Comparison of ENCODE assay signal across 8 mouse cellular contexts in the genomic region with DNA sequence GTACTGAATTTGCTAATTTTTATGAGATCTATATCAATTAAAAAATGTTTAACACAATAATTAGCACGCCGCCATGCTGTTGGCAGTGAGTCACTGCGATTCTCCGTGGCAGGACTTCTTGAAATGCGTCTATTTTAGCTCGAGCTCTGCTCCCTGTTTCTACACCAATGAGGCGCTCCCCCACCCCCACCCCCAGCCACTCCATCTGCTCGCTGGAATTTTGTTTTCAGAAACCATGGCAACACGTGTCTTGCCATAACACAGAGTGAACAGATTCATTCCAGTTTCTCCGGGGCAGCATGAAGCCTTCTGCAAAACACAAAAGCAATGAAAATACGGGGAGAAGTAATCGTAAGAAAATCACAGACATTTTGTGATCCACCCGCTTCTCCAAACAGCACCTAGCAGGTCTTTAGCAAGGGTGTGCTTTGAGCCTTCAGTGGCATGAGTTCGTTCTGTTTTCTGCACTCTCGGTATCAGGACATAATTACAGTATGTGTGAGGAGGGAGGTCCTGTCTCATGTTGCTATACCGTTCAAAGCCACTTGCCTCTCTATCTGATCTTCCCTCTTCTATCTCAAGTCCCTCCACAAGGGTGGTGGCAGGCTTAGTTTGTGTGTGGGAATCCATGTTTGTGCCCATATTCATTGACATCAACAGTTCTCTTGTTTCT. TPM values are rescaled to one million over a fixed set of nuclear protein-coding genes. Genes with fewer than 3 reads are reported as not detected.
A peak's percentile ranks its signal among the peaks of the same experiment; 100 is the strongest.
DNase-seq lines count a peak whose midpoint lies in the region; ATAC-seq lines count a peak whose summit lies in the region.

No protein-coding gene starts in this region.

- peak; percentile 14 for DNase-seq in adrenal gland, adult 2 months
- DNase-seq in adrenal gland, postnatal 4 days (ENCODE audit: low spot score in 2 of 2), result no peak
- DNase-seq in brain, adult 2 months (ENCODE audit: low read depth, low spot score), result peak; percentile 94
- peak; percentile 93 for DNase-seq in forebrain, embryonic 14.5 days (ENCODE audit: low spot score)
- peak; percentile 63 for DNase-seq in layer of hippocampus, adult 11-12 months (ENCODE audit: low spot score)
- peak; percentile 55 for DNase-seq in lung, postnatal 10 days
- peak; percentile 69 to 73 for DNase-seq in right cerebral cortex, postnatal 36 days (ENCODE audit: low spot score in 2 of 2)
- DNase-seq in thymus, postnatal 4 days, result no peak

- peak; percentile 95 for ATAC-seq in forebrain, embryonic 14.5 days

- H3K36me3 ChIP-seq in forebrain, embryonic 14.5 days (ENCODE audit: control insufficient read depth, insufficient read depth, low read length), result no peaks in the 10 kb centered on the region

- peak overlapping the region; percentile 13; the same call in 1 of the 2 replicates for H3K9ac ChIP-seq in forebrain, embryonic 14.5 days (ENCODE audit: low read length)

- H3K27ac ChIP-seq in forebrain, embryonic 14.5 days (ENCODE audit: low read depth, low read length), result peak overlapping the region; percentile 72

- H3K9me3 ChIP-seq in forebrain, embryonic 14.5 days (replicated peaks; ENCODE audit: control insufficient read depth, low read length), result no peaks in the 10 kb centered on the region

- H3K4me3 ChIP-seq in forebrain, embryonic 14.5 days (ENCODE audit: low read depth, low read length), result peak overlapping the region; percentile 20

- no peaks in the 10 kb centered on the region for H3K27me3 ChIP-seq in forebrain, embryonic 14.5 days (replicated peaks; ENCODE audit: control insufficient read depth, insufficient read depth, low read length)

- H3K4me1 ChIP-seq in forebrain, embryonic 14.5 days (ENCODE audit: control insufficient read depth, insufficient read depth, low read length), result peaks cover 14% of the 10 kb centered on the region

- peak overlapping the region; percentile 52 for H3K4me2 ChIP-seq in forebrain, embryonic 14.5 days (ENCODE audit: low read length)

- 7% methylated on average over 16 of the region's 16 CpGs for WGBS in forebrain, embryonic 14.5 days

RNA-seq across cellular contexts. Expression of a gene that starts 34.1 kb away (rescaled TPM):
- total RNA-seq in adrenal gland, adult 2 months (2021), result 1 to 10 TPM in 1 of 2 experiments, under 1 TPM in 1; 0.98 to 1.5 TPM
- polyA plus RNA-seq in adrenal gland, adult 2 months (2012; rRNA removed), result 1.4 TPM in 2 replicates
- total RNA-seq in adrenal gland, postnatal 4 days (2021), result 1 to 10 TPM; 3.1 to 4.0 TPM
- polyA plus RNA-seq in forebrain, embryonic 14.5 days (2014; fragmentation: Nextera tagmentation; extraction: Ambion mirVana), result 4.3 and 5.4 TPM in 2 replicates

RNA-seq across cellular contexts. Expression of a gene that starts 41.7 kb away (rescaled TPM):
- 1 to 10 TPM; 6.9 TPM for total RNA-seq in adrenal gland, adult 2 months (2021)
- polyA plus RNA-seq in adrenal gland, adult 2 months (2012; rRNA removed), result 7.2 and 8.3 TPM in 2 replicates
- total RNA-seq in adrenal gland, postnatal 4 days (2021), result 10 to 100 TPM; 49.0 to 49.5 TPM
- polyA plus RNA-seq in forebrain, embryonic 14.5 days (2014; fragmentation: Nextera tagmentation; extraction: Ambion mirVana), result 147 and 215 TPM in 2 replicates

RNA-seq across cellular contexts. Expression of a gene that starts 48.1 kb away (rescaled TPM):
- 10 to 100 TPM; 18.0 to 26.4 TPM for total RNA-seq in adrenal gland, adult 2 months (2021)
- 16.9 and 18.3 TPM in 2 replicates for polyA plus RNA-seq in adrenal gland, adult 2 months (2012; rRNA removed)
- 10 to 100 TPM; 23.4 to 32.4 TPM for total RNA-seq in adrenal gland, postnatal 4 days (2021)
- 28.5 and 29.5 TPM in 2 replicates for polyA plus RNA-seq in forebrain, embryonic 14.5 days (2014; fragmentation: Nextera tagmentation; extraction: Ambion mirVana)

Comparison
In these comparisons a context has a peak if more than half of its experiments do, and no peak if none do; other contexts are left out.
1. DNase-seq: peak in adrenal gland, adult 2 months (single experiment), brain, adult 2 months (single experiment), forebrain, embryonic 14.5 days (single experiment), layer of hippocampus, adult 11-12 months (single experiment), lung, postnatal 10 days (single experiment) and right cerebral cortex, postnatal 36 days (2 of 2); none in adrenal gland, postnatal 4 days (0 of 2) and thymus, postnatal 4 days (single experiment).
2. RNA of a gene that starts 41.7 kb away (total RNA-seq): 49.0 to 49.5 TPM in adrenal gland, postnatal 4 days; 6.9 TPM in adrenal gland, adult 2 months; every median in the first group is over 4 times any median in the second.